ENCODE assay signal across 8 mouse cellular contexts in the genomic region with DNA sequence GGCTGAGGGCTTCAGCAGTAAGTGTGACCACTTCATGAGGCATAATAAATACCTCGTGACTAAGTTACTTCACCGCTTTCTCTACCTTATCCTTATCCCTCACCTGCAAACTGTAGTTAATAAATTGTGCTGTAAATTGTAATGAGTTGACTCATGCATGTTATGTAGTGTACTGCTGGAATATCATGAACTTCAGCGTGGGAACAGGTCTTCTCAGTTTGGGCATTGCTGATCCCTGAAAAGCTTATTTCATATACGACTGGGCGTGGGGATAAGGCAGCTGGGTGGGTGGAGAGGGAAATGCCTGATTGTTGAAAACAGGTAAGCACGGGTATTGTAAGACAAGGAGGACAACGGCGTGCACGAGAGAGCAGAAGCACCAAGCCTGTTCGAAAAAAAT. TPM values are rescaled to one million over a fixed set of nuclear protein-coding genes. Genes with fewer than 3 reads are reported as not detected.
DNase-seq lines count a peak whose midpoint lies in the region; ATAC-seq and TF ChIP-seq lines count a peak whose summit lies in the region.

No protein-coding gene starts in this region.

- H3K9me3 ChIP-seq in erythroblast, embryonic 14.5 days (ENCODE audit: control insufficient read depth, low read length): no peaks in the 10 kb centered on the region
- no peaks in the 10 kb centered on the region for H3K9me3 ChIP-seq in liver, embryonic 13.5 days (replicated peaks)
- H3K9me3 ChIP-seq in stomach, postnatal 0 days (ENCODE audit: control insufficient read depth, low read length): no peaks in the 10 kb centered on the region

- ATAC-seq in erythroblast, adult 5-6 weeks (replicated peaks; ENCODE audit: low FRiP score, poor library complexity, severe bottlenecking): no peak
- ATAC-seq in liver, embryonic 13.5 days (ENCODE audit: low read depth): no peak
- peak; percentile 1; the same call in 1 of the 2 replicates for ATAC-seq in stomach, postnatal 0 days (ENCODE audit: low FRiP score, low TSS enrichment)

- H3K4me2 ChIP-seq in liver, embryonic 13.5 days: peak overlapping the region; percentile 80
- H3K4me2 ChIP-seq in stomach, postnatal 0 days (replicated peaks; ENCODE audit: low read depth): peak overlapping the region; percentile 80

- no peak overlapping the region for H3K9ac ChIP-seq in liver, embryonic 13.5 days
- no peak overlapping the region for H3K9ac ChIP-seq in stomach, postnatal 0 days (ENCODE audit: low read length)

- peaks cover 13% of the 10 kb centered on the region for H3K4me1 ChIP-seq in erythroblast, embryonic 14.5 days (ENCODE audit: control insufficient read depth)
- H3K4me1 ChIP-seq in testis, adult 2 months (ENCODE audit: control insufficient read depth, insufficient read depth, low read length): peaks cover 12% of the 10 kb centered on the region
- peaks cover 16% of the 10 kb centered on the region for H3K4me1 ChIP-seq in liver, embryonic 13.5 days (replicated peaks)
- no peaks in the 10 kb centered on the region for H3K4me1 ChIP-seq in stomach, postnatal 0 days (replicated peaks; ENCODE audit: control insufficient read depth, insufficient read depth)

- TF ChIP-seq POLR2A in testis, adult 2 months (IDR thresholded peaks at IDR 0.05; ENCODE audit: control insufficient read depth, low read depth, low read length): no peak

- DNase-seq in testis, postnatal 10 days (ENCODE audit: low spot score): no peak
- DNase-seq in liver, embryonic 13.5 days: no peak
- no peak for DNase-seq in stomach, postnatal 0 days (ENCODE audit: low spot score)
- DNase-seq in urinary bladder, adult 2 months (ENCODE audit: low spot score): no peak
- no peak for DNase-seq in cerebellum, postnatal 36 days

- TF ChIP-seq CTCF in testis, adult 2 months (IDR thresholded peaks at IDR 0.05; ENCODE audit: control insufficient read depth, insufficient read depth, insufficient replicate concordance, low read depth, low read length): no peak
- no peak for TF ChIP-seq CTCF in stomach, postnatal 0 days (IDR thresholded peaks at IDR 0.05; ENCODE audit: low read depth)

- H3K27me3 ChIP-seq in erythroblast, embryonic 14.5 days (ENCODE audit: control insufficient read depth): peaks cover 25% of the 10 kb centered on the region
- H3K27me3 ChIP-seq in testis, adult 2 months (ENCODE audit: control insufficient read depth, insufficient read depth, low read length): no peaks in the 10 kb centered on the region
- H3K27me3 ChIP-seq in liver, embryonic 13.5 days: peaks cover 34% of the 10 kb centered on the region
- no peaks in the 10 kb centered on the region for H3K27me3 ChIP-seq in stomach, postnatal 0 days (ENCODE audit: control insufficient read depth, insufficient read depth, low read length)

- 28% methylated on average over 10 of the region's 10 CpGs for whole genome bisulfite sequencing in liver, embryonic 13.5 days (ENCODE audit: insufficient replicate concordance)
- WGBS in stomach, postnatal 0 days: 23% methylated on average over 10 of the region's 10 CpGs

- no peaks in the 10 kb centered on the region for H3K36me3 ChIP-seq in erythroblast, embryonic 14.5 days (ENCODE audit: control insufficient read depth)
- no peaks in the 10 kb centered on the region for H3K36me3 ChIP-seq in testis, adult 2 months (ENCODE audit: control insufficient read depth, insufficient read depth, low read length)
- H3K36me3 ChIP-seq in liver, embryonic 13.5 days: no peaks in the 10 kb centered on the region
- H3K36me3 ChIP-seq in stomach, postnatal 0 days (ENCODE audit: control insufficient read depth, insufficient read depth, low read length): no peaks in the 10 kb centered on the region

- no peak overlapping the region for H3K27ac ChIP-seq in testis, adult 2 months (ENCODE audit: control insufficient read depth, insufficient read depth, low read depth, low read length)
- H3K27ac ChIP-seq in liver, embryonic 13.5 days: no peak overlapping the region
- H3K27ac ChIP-seq in stomach, postnatal 0 days (replicated peaks): peak overlapping the region; percentile 67; the same call in 1 of the 2 replicates

- no peak for TF ChIP-seq EP300 in stomach, postnatal 0 days (optimal IDR thresholded peaks at IDR 0.05)

- H3K4me3 ChIP-seq in erythroblast, embryonic 14.5 days (replicated peaks): peak overlapping the region; percentile 57
- peak overlapping the region; percentile 87 for H3K4me3 ChIP-seq in testis, adult 2 months (ENCODE audit: control insufficient read depth, low read depth, low read length)
- peak overlapping the region; percentile 59 for H3K4me3 ChIP-seq in liver, embryonic 13.5 days (replicated peaks)
- peak overlapping the region; percentile 49 for H3K4me3 ChIP-seq in stomach, postnatal 0 days (ENCODE audit: low read depth, low read length)

RNA-seq across cellular contexts. Expression of a gene that starts 0.6 kb away (rescaled TPM):
- polyA plus RNA-seq in erythroblast, embryonic 14.5 days (2012): 0.01 TPM in 1 of 2 replicates, not detected in the other
- total RNA-seq in erythroblast, adult 5-6 weeks (2015; ENCODE audit: low replicate concordance): not detected in 2 replicates
- total RNA-seq in erythroblast, adult 5-6 weeks (2017; ENCODE audit: low replicate concordance): not detected in 2 replicates
- 0.26 and 0.31 TPM in 2 replicates for polyA plus RNA-seq in testis, adult 2 months (2012; rRNA removed)
- polyA plus RNA-seq in liver, embryonic 13.5 days (2015; fragmentation: Nextera tagmentation; extraction: Ambion mirVana): 6.4 and 7.1 TPM in 2 replicates
- 64.5 and 64.7 TPM in 2 replicates for polyA plus RNA-seq in stomach, postnatal 0 days (2015; fragmentation: Nextera tagmentation; extraction: Ambion mirVana)
- polyA plus RNA-seq in urinary bladder, adult 2 months (2012; rRNA removed): 10.3 and 11.8 TPM in 2 replicates

RNA-seq across cellular contexts. Expression of a gene that starts 2.9 kb away (rescaled TPM):
- not detected in 2 replicates for polyA plus RNA-seq in erythroblast, embryonic 14.5 days (2012)
- not detected in 2 replicates for total RNA-seq in erythroblast, adult 5-6 weeks (2015; ENCODE audit: low replicate concordance)
- total RNA-seq in erythroblast, adult 5-6 weeks (2017; ENCODE audit: low replicate concordance): 0.70 and 0.77 TPM in 2 replicates
- 0.23 and 0.35 TPM in 2 replicates for polyA plus RNA-seq in testis, adult 2 months (2012; rRNA removed)
- not detected in 2 replicates for polyA plus RNA-seq in liver, embryonic 13.5 days (2015; fragmentation: Nextera tagmentation; extraction: Ambion mirVana)
- 0.06 TPM in 1 of 2 replicates, not detected in the other for polyA plus RNA-seq in stomach, postnatal 0 days (2015; fragmentation: Nextera tagmentation; extraction: Ambion mirVana)
- not detected in 2 replicates for polyA plus RNA-seq in urinary bladder, adult 2 months (2012; rRNA removed)

RNA-seq across cellular contexts. Expression of a gene that starts 59.6 kb away (rescaled TPM):
- not detected in 2 replicates for polyA plus RNA-seq in erythroblast, embryonic 14.5 days (2012)
- not detected in 2 replicates for total RNA-seq in erythroblast, adult 5-6 weeks (2015; ENCODE audit: low replicate concordance)
- not detected in 2 replicates for total RNA-seq in erythroblast, adult 5-6 weeks (2017; ENCODE audit: low replicate concordance)
- not detected in 2 replicates for polyA plus RNA-seq in testis, adult 2 months (2012; rRNA removed)
- not detected in 2 replicates for polyA plus RNA-seq in liver, embryonic 13.5 days (2015; fragmentation: Nextera tagmentation; extraction: Ambion mirVana)
- polyA plus RNA-seq in stomach, postnatal 0 days (2015; fragmentation: Nextera tagmentation; extraction: Ambion mirVana): 0.56 and 1.1 TPM in 2 replicates
- 0.52 and 1.0 TPM in 2 replicates for polyA plus RNA-seq in urinary bladder, adult 2 months (2012; rRNA removed)
